Comparison of ENCODE assay signal across 31 mouse cellular contexts in genomic region chr13:103817935-103818334, GRCm38 (mm10).
"Had no signal": no experiment of that assay in that cellular context is flagged by ENCODE, and none has a peak within 500 bp of the region (broad histone marks: within the 10 kb centered on the region; RNA-seq: fewer than 3 reads in every experiment).

No protein-coding gene starts in this region.

- DNase-seq: heart, postnatal 10 days; heart, postnatal 14 days; heart, postnatal 36 days; heart, postnatal 4 days; kidney, adult 11 months; kidney, adult 18-20 months; kidney, adult 2 months; kidney, adult 8-10 months; kidney, adult 9 months; kidney, postnatal 10 days; kidney, postnatal 14 days; kidney, postnatal 25 days; kidney, postnatal 36 days; kidney, postnatal 4 days; layer of hippocampus, adult 9-11 months; layer of hippocampus, postnatal 36 days had no signal

- H3K4me2 ChIP-seq: heart, embryonic 11.5 days; heart, embryonic 12.5 days; heart, embryonic 13.5 days; heart, embryonic 15.5 days; hindbrain, embryonic 12.5 days; hindbrain, embryonic 13.5 days; hindbrain, embryonic 14.5 days; hindbrain, embryonic 15.5 days; intestine, embryonic 15.5 days; kidney, embryonic 15.5 days had no signal

- H3K9me3 ChIP-seq: heart, embryonic 10.5 days; heart, embryonic 12.5 days; heart, embryonic 13.5 days; heart, embryonic 15.5 days; hindbrain, embryonic 10.5 days; hindbrain, embryonic 12.5 days; hindbrain, embryonic 13.5 days; hindbrain, embryonic 15.5 days; intestine, embryonic 15.5 days; kidney, embryonic 15.5 days had no signal

- H3K27ac ChIP-seq: heart, embryonic 10.5 days; heart, embryonic 13.5 days; heart, embryonic 15.5 days; hindbrain, embryonic 10.5 days; hindbrain, embryonic 12.5 days; hindbrain, embryonic 13.5 days; hindbrain, embryonic 14.5 days; hindbrain, embryonic 15.5 days; hindbrain, postnatal 0 days; intestine, embryonic 15.5 days; kidney, embryonic 15.5 days; kidney, postnatal 0 days; layer of hippocampus, adult 2 months had no signal

- H3K4me1 ChIP-seq: heart, embryonic 15.5 days; hindbrain, embryonic 10.5 days; hindbrain, embryonic 12.5 days; hindbrain, embryonic 13.5 days; hindbrain, embryonic 15.5 days; intestine, embryonic 15.5 days; kidney, embryonic 15.5 days had no signal

- H3K4me3 ChIP-seq: heart, embryonic 10.5 days; heart, embryonic 12.5 days; heart, embryonic 13.5 days; heart, embryonic 15.5 days; hindbrain, embryonic 10.5 days; hindbrain, embryonic 12.5 days; hindbrain, embryonic 13.5 days; hindbrain, embryonic 15.5 days; intestine, embryonic 15.5 days; kidney, embryonic 15.5 days; layer of hippocampus, adult 2 months had no signal

- H3K9ac ChIP-seq: heart, embryonic 12.5 days; heart, embryonic 13.5 days; heart, embryonic 15.5 days; hindbrain, embryonic 12.5 days; hindbrain, embryonic 13.5 days; hindbrain, embryonic 14.5 days; hindbrain, embryonic 15.5 days; intestine, embryonic 15.5 days; kidney, embryonic 15.5 days had no signal

- H3K27me3 ChIP-seq: heart, embryonic 12.5 days; heart, embryonic 13.5 days; heart, embryonic 15.5 days; hindbrain, embryonic 12.5 days; hindbrain, embryonic 13.5 days; hindbrain, embryonic 15.5 days; intestine, embryonic 15.5 days; kidney, embryonic 15.5 days had no signal
